Mouse (Mus musculus) bone marrow, adult 2 months (tissue): Measurements from ENCODE around the gene Ptprn2.

Experiments used
- CTCF ChIP-seq: fragments of 200-500 bp; IDR thresholded peaks from 2 replicates; pipeline ENCODE4 v1.5.1; 2011; ENCODE audit warnings: low read length, control low read depth; ENCODE audit not compliant: control insufficient read depth, insufficient read depth
- POLR2A ChIP-seq: fragments of 200-500 bp; IDR thresholded peaks from 2 replicates; pipeline ENCODE4 v1.6.1; 2011; ENCODE audit warnings: low read depth, mild to moderate bottlenecking, control low read depth, low read length, borderline replicate concordance; ENCODE audit not compliant: control insufficient read depth

DNA sequence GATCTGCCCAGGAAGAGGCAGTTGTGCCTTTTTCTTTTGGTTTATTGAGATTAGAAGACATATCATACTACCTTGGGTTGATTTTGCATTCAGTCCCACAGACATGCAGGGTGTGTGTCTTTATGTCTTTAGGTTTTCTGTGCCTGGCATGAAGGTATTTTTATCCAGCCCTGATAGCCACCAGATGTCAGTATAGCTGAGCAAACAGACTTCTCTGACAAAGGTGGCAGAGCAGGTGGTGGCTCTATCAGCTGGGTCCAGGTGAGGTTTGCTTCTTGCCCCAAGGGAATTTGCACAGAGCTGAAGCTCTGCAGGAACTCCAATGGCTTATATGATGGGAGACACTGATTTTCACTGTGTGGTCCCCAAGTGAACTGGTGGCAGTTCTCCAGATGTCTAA, 161.3 kb downstream of the Ptprn2 start:
- TF ChIP-seq CTCF (no peak), POLR2A (no peak)
